Comparison of ENCODE assay signal across 1 mouse cellular context in genomic region chr19:4046866-4047254, GRCm38 (mm10).
TF ChIP-seq lines count a peak whose summit lies in the region.

No protein-coding gene starts in this region.

TF ChIP-seq in MEL, 35 proteins besides CTCF, POLR2A, EP300 and RAD21:
- TF ChIP-seq ETS1 (IDR thresholded peaks at IDR 0.05; ENCODE audit: low read depth, low read length), result 0 out of 2 replicates have a peak, but pooled peaks have one; percentile 8
- no peak for TF ChIP-seq E2F4 (IDR thresholded peaks at IDR 0.05; ENCODE audit: borderline replicate concordance, low read depth, low read length)
